23 mouse cellular contexts compared by ENCODE assay signal in the genomic region with DNA sequence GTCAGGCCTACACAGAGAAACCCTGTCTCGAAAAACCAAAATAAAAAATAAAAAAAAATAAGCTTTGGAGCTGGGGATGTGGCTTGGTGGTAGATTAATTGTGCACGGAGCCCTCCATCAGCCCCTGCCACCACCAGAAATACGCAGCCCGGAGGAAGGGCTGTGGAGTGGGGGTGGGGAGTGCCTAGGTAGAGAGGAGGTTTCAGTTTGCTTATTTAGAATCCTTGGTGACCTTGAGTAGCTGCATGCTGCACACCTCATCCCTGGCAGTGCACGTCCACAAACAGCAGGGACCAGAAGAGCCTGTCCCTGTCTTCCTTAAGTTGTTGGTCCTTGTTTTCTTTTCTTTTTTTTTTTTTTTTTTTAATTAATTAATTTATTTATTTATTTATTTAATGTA. TPM values are rescaled to one million over a fixed set of nuclear protein-coding genes. Genes with fewer than 3 reads are reported as not detected.
DNase-seq lines count a peak whose midpoint lies in the region; ATAC-seq and TF ChIP-seq lines count a peak whose summit lies in the region.
"Had no signal": no experiment of that assay in that cellular context is flagged by ENCODE, and none has a peak within 500 bp of the region (broad histone marks: within the 10 kb centered on the region; RNA-seq: fewer than 3 reads in every experiment).

No protein-coding gene starts in this region.

- 94% methylated on average over 5 of the region's 5 CpGs for WGBS in hindbrain, embryonic 10.5 days
- 91% methylated on average over 5 of the region's 5 CpGs for WGBS in hindbrain, embryonic 12.5 days
- 94% methylated on average over 5 of the region's 5 CpGs for WGBS in midbrain, embryonic 10.5 days
- 93% methylated on average over 5 of the region's 5 CpGs for WGBS in midbrain, postnatal 0 days
- 93% methylated on average over 5 of the region's 5 CpGs for WGBS in forebrain, embryonic 13.5 days

- no peak overlapping the region for H3K4me3 ChIP-seq in hindbrain, embryonic 10.5 days
- H3K4me3 ChIP-seq in hindbrain, embryonic 12.5 days: no peak overlapping the region
- no peak overlapping the region for H3K4me3 ChIP-seq in midbrain, embryonic 10.5 days
- H3K4me3 ChIP-seq in midbrain, postnatal 0 days (ENCODE audit: low read depth, low read length): no peak overlapping the region
- no peak overlapping the region for H3K4me3 ChIP-seq in ES-E14 (ENCODE audit: insufficient read depth in 1 of 2, low read depth in 1 of 2, low read length in 2 of 2, poor library complexity in 1 of 2, severe bottlenecking in 1 of 2)
- no peak overlapping the region for H3K4me3 ChIP-seq in forebrain, embryonic 13.5 days
- H3K4me3 ChIP-seq: embryonic facial prominence, embryonic 10.5 days; embryonic facial prominence, embryonic 12.5 days had no signal

- in situ Hi-C loops in ES-E14 (cut with MboI; ENCODE audit: low sequenced_read_pairs in 2 of 2, unreplicated experiment in 2 of 2): no loop called here

- peak overlapping the region; percentile 77 for H3K27ac ChIP-seq in hindbrain, embryonic 10.5 days
- no peak overlapping the region for H3K27ac ChIP-seq in hindbrain, embryonic 12.5 days
- H3K27ac ChIP-seq in midbrain, embryonic 10.5 days (replicated peaks): peak overlapping the region; percentile 61; the same call in 1 of the 2 replicates
- no peak overlapping the region for H3K27ac ChIP-seq in midbrain, postnatal 0 days (ENCODE audit: low read depth, low read length)
- H3K27ac ChIP-seq in ES-E14 (ENCODE audit: insufficient read depth, low read depth, low read length, poor library complexity, severe bottlenecking): peak overlapping the region; percentile 23; the same call in 1 of the 2 replicates
- H3K27ac ChIP-seq in forebrain, embryonic 13.5 days: no peak overlapping the region
- H3K27ac ChIP-seq: embryonic facial prominence, embryonic 10.5 days; embryonic facial prominence, embryonic 12.5 days had no signal

- H3K4me1 ChIP-seq in hindbrain, embryonic 10.5 days (replicated peaks): peaks cover 49% of the 10 kb centered on the region
- H3K4me1 ChIP-seq in hindbrain, embryonic 12.5 days: peaks cover 31% of the 10 kb centered on the region
- peaks cover 50% of the 10 kb centered on the region for H3K4me1 ChIP-seq in midbrain, embryonic 10.5 days
- H3K4me1 ChIP-seq in midbrain, postnatal 0 days (ENCODE audit: insufficient read depth, low read length): no peaks in the 10 kb centered on the region
- H3K4me1 ChIP-seq in ES-E14 (ENCODE audit: control insufficient read depth in 2 of 2, insufficient read depth in 2 of 2, low read length in 2 of 2, poor library complexity in 1 of 2): peaks cover 6 to 17% of the 10 kb centered on the region in 2 experiments; a peak in 2 of 4 replicates
- peaks cover 19% of the 10 kb centered on the region for H3K4me1 ChIP-seq in forebrain, embryonic 13.5 days
- H3K4me1 ChIP-seq: embryonic facial prominence, embryonic 12.5 days had no signal

- H3K9me3 ChIP-seq in hindbrain, embryonic 10.5 days: no peaks in the 10 kb centered on the region
- H3K9me3 ChIP-seq in hindbrain, embryonic 12.5 days (replicated peaks): no peaks in the 10 kb centered on the region
- no peaks in the 10 kb centered on the region for H3K9me3 ChIP-seq in midbrain, embryonic 10.5 days (replicated peaks)
- H3K9me3 ChIP-seq in midbrain, postnatal 0 days (ENCODE audit: low read length): no peaks in the 10 kb centered on the region
- H3K9me3 ChIP-seq in ES-E14 (ENCODE audit: control insufficient read depth, insufficient read depth, low read depth, low read length): no peaks in the 10 kb centered on the region
- H3K9me3 ChIP-seq in forebrain, embryonic 13.5 days (replicated peaks): no peaks in the 10 kb centered on the region
- H3K9me3 ChIP-seq: embryonic facial prominence, embryonic 10.5 days; embryonic facial prominence, embryonic 12.5 days had no signal

- no peak for ATAC-seq in hindbrain, embryonic 12.5 days (ENCODE audit: low FRiP score)
- ATAC-seq in midbrain, postnatal 0 days (ENCODE audit: low FRiP score): no peak
- ATAC-seq in forebrain, embryonic 13.5 days: no peak
- ATAC-seq: activated CD4-positive, CD25-positive, alpha-beta regulatory T cell, adult 4 months; CD4-positive, CD25-positive, alpha-beta regulatory T cell, adult 4 months; forebrain, embryonic 14.5 days; forebrain, embryonic 16.5 days had no signal

- H3K9ac ChIP-seq in hindbrain, embryonic 12.5 days: no peak overlapping the region
- H3K9ac ChIP-seq in midbrain, postnatal 0 days (replicated peaks; ENCODE audit: low read length, poor library complexity, severe bottlenecking): no peak overlapping the region
- peak overlapping the region; percentile 23; the same call in 1 of the 2 replicates for H3K9ac ChIP-seq in ES-E14 (ENCODE audit: insufficient read depth, low read depth, low read length, poor library complexity, severe bottlenecking)
- no peak overlapping the region for H3K9ac ChIP-seq in forebrain, embryonic 13.5 days
- H3K9ac ChIP-seq: embryonic facial prominence, embryonic 12.5 days had no signal

- no peak for DNase-seq in hindbrain, embryonic 10.5 days (ENCODE audit: low spot score)
- no peak for DNase-seq in midbrain, embryonic 10.5 days (ENCODE audit: low spot score)
- no peak for DNase-seq in midbrain, postnatal 0 days (ENCODE audit: low spot score)
- DNase-seq in ES-E14 (ENCODE audit: low read depth, low spot score): no peak
- DNase-seq in urinary bladder, postnatal 25 days (ENCODE audit: low spot score): no peak
- DNase-seq: adrenal gland, adult 8-10 months; adrenal gland, postnatal 14 days; adrenal gland, postnatal 36 days; B cell, adult 2 months; cerebellum, adult 11-12 months; cerebellum, adult 2 months; cerebellum, adult 9-10 months; cerebellum, postnatal 10 days; cerebellum, postnatal 25 days had no signal

- TF ChIP-seq CTCF in midbrain, postnatal 0 days (IDR thresholded peaks at IDR 0.05): no peak

- no peak overlapping the region for H3K4me2 ChIP-seq in hindbrain, embryonic 12.5 days (replicated peaks)
- no peak overlapping the region for H3K4me2 ChIP-seq in midbrain, postnatal 0 days (ENCODE audit: low read depth, low read length, poor library complexity, severe bottlenecking)
- no peak overlapping the region for H3K4me2 ChIP-seq in forebrain, embryonic 13.5 days
- H3K4me2 ChIP-seq: embryonic facial prominence, embryonic 12.5 days had no signal

- peaks cover 68% of the 10 kb centered on the region for H3K36me3 ChIP-seq in hindbrain, embryonic 10.5 days
- peaks cover 11% of the 10 kb centered on the region for H3K36me3 ChIP-seq in hindbrain, embryonic 12.5 days
- H3K36me3 ChIP-seq in midbrain, embryonic 10.5 days: peaks cover 45% of the 10 kb centered on the region
- H3K36me3 ChIP-seq in midbrain, postnatal 0 days (ENCODE audit: insufficient read depth, low read length): peaks cover 9% of the 10 kb centered on the region; the same call in 1 of the 2 replicates
- H3K36me3 ChIP-seq in ES-E14 (ENCODE audit: control insufficient read depth, insufficient read depth, low read length, poor library complexity, severe bottlenecking): peaks cover 8% of the 10 kb centered on the region
- peaks cover 23% of the 10 kb centered on the region for H3K36me3 ChIP-seq in forebrain, embryonic 13.5 days (ENCODE audit: poor library complexity, severe bottlenecking)

- H3K27me3 ChIP-seq in hindbrain, embryonic 10.5 days (ENCODE audit: insufficient read depth, poor library complexity, severe bottlenecking): no peaks in the 10 kb centered on the region; the same call in 1 of the 2 replicates
- H3K27me3 ChIP-seq in hindbrain, embryonic 12.5 days: no peaks in the 10 kb centered on the region
- peaks cover 23% of the 10 kb centered on the region for H3K27me3 ChIP-seq in midbrain, embryonic 10.5 days (ENCODE audit: low read depth, poor library complexity, severe bottlenecking)
- H3K27me3 ChIP-seq in midbrain, postnatal 0 days (ENCODE audit: insufficient read depth, low read length): no peaks in the 10 kb centered on the region
- peaks cover 18% of the 10 kb centered on the region for H3K27me3 ChIP-seq in forebrain, embryonic 13.5 days
- H3K27me3 ChIP-seq: CH12.LX; embryonic facial prominence, embryonic 12.5 days had no signal

RNA-seq across cellular contexts. Expression of gene Urm1, which starts 13.9 kb away (rescaled TPM):
- 23.8 and 25.0 TPM in 2 replicates for polyA plus RNA-seq in hindbrain, embryonic 10.5 days (2016; fragmentation: Nextera tagmentation; extraction: Ambion mirVana)
- 16.4 and 19.5 TPM in 2 replicates for polyA plus RNA-seq in hindbrain, embryonic 12.5 days (2016; fragmentation: Nextera tagmentation; extraction: Ambion mirVana)
- polyA plus RNA-seq in midbrain, embryonic 10.5 days (2016; fragmentation: Nextera tagmentation; extraction: Ambion mirVana): 22.3 TPM in 2 replicates
- total RNA-seq in midbrain, postnatal 0 days (2014; rRNA removed): 66.9 and 73.5 TPM in 2 replicates
- 30.7 and 32.6 TPM in 2 replicates for polyA plus RNA-seq in midbrain, postnatal 0 days (2015; fragmentation: Nextera tagmentation; extraction: Ambion mirVana)
- total RNA-seq in ES-E14 (2012; rRNA removed): 44.3 and 50.8 TPM in 2 replicates
- 18.7 and 20.1 TPM in 2 replicates for polyA plus RNA-seq in forebrain, embryonic 13.5 days (2015; fragmentation: Nextera tagmentation; extraction: Ambion mirVana)

RNA-seq across cellular contexts. Expression of gene Slc27a4, which starts 31.4 kb away (rescaled TPM):
- polyA plus RNA-seq in hindbrain, embryonic 10.5 days (2016; fragmentation: Nextera tagmentation; extraction: Ambion mirVana): 18.3 and 24.7 TPM in 2 replicates
- 28.3 and 29.3 TPM in 2 replicates for polyA plus RNA-seq in hindbrain, embryonic 12.5 days (2016; fragmentation: Nextera tagmentation; extraction: Ambion mirVana)
- polyA plus RNA-seq in midbrain, embryonic 10.5 days (2016; fragmentation: Nextera tagmentation; extraction: Ambion mirVana): 16.9 and 18.1 TPM in 2 replicates
- 111 and 128 TPM in 2 replicates for total RNA-seq in midbrain, postnatal 0 days (2014; rRNA removed)
- polyA plus RNA-seq in midbrain, postnatal 0 days (2015; fragmentation: Nextera tagmentation; extraction: Ambion mirVana): 48.5 and 50.2 TPM in 2 replicates
- total RNA-seq in ES-E14 (2012; rRNA removed): 38.9 and 47.7 TPM in 2 replicates
- polyA plus RNA-seq in forebrain, embryonic 13.5 days (2015; fragmentation: Nextera tagmentation; extraction: Ambion mirVana): 18.6 and 20.3 TPM in 2 replicates

RNA-seq across cellular contexts. Expression of gene Cercam, which starts 35.2 kb away (rescaled TPM):
- polyA plus RNA-seq in hindbrain, embryonic 10.5 days (2016; fragmentation: Nextera tagmentation; extraction: Ambion mirVana): 49.1 and 56.2 TPM in 2 replicates
- 28.5 and 30.2 TPM in 2 replicates for polyA plus RNA-seq in hindbrain, embryonic 12.5 days (2016; fragmentation: Nextera tagmentation; extraction: Ambion mirVana)
- polyA plus RNA-seq in midbrain, embryonic 10.5 days (2016; fragmentation: Nextera tagmentation; extraction: Ambion mirVana): 39.1 and 42.5 TPM in 2 replicates
- 21.4 and 28.0 TPM in 2 replicates for total RNA-seq in midbrain, postnatal 0 days (2014; rRNA removed)
- 22.8 and 26.0 TPM in 2 replicates for polyA plus RNA-seq in midbrain, postnatal 0 days (2015; fragmentation: Nextera tagmentation; extraction: Ambion mirVana)
- total RNA-seq in ES-E14 (2012; rRNA removed): 15.8 and 24.5 TPM in 2 replicates
- 5.8 and 7.7 TPM in 2 replicates for polyA plus RNA-seq in forebrain, embryonic 13.5 days (2015; fragmentation: Nextera tagmentation; extraction: Ambion mirVana)

RNA-seq across cellular contexts. Expression of gene Trub2, which starts 45.5 kb away (rescaled TPM):
- 53.2 and 59.2 TPM in 2 replicates for polyA plus RNA-seq in hindbrain, embryonic 10.5 days (2016; fragmentation: Nextera tagmentation; extraction: Ambion mirVana)
- 43.1 and 43.3 TPM in 2 replicates for polyA plus RNA-seq in hindbrain, embryonic 12.5 days (2016; fragmentation: Nextera tagmentation; extraction: Ambion mirVana)
- 54.2 and 62.4 TPM in 2 replicates for polyA plus RNA-seq in midbrain, embryonic 10.5 days (2016; fragmentation: Nextera tagmentation; extraction: Ambion mirVana)
- total RNA-seq in midbrain, postnatal 0 days (2014; rRNA removed): 36.7 and 50.7 TPM in 2 replicates
- polyA plus RNA-seq in midbrain, postnatal 0 days (2015; fragmentation: Nextera tagmentation; extraction: Ambion mirVana): 25.7 and 32.0 TPM in 2 replicates
- 78.5 and 108 TPM in 2 replicates for total RNA-seq in ES-E14 (2012; rRNA removed)
- polyA plus RNA-seq in forebrain, embryonic 13.5 days (2015; fragmentation: Nextera tagmentation; extraction: Ambion mirVana): 43.4 and 49.7 TPM in 2 replicates

RNA-seq across cellular contexts. Expression of gene Coq4, which starts 46.5 kb away (rescaled TPM):
- 46.6 and 48.8 TPM in 2 replicates for polyA plus RNA-seq in hindbrain, embryonic 10.5 days (2016; fragmentation: Nextera tagmentation; extraction: Ambion mirVana)
- 33.1 and 36.8 TPM in 2 replicates for polyA plus RNA-seq in hindbrain, embryonic 12.5 days (2016; fragmentation: Nextera tagmentation; extraction: Ambion mirVana)
- 48.1 and 48.6 TPM in 2 replicates for polyA plus RNA-seq in midbrain, embryonic 10.5 days (2016; fragmentation: Nextera tagmentation; extraction: Ambion mirVana)
- total RNA-seq in midbrain, postnatal 0 days (2014; rRNA removed): 37.4 and 44.8 TPM in 2 replicates
- 32.1 and 37.5 TPM in 2 replicates for polyA plus RNA-seq in midbrain, postnatal 0 days (2015; fragmentation: Nextera tagmentation; extraction: Ambion mirVana)
- 18.3 and 30.4 TPM in 2 replicates for total RNA-seq in ES-E14 (2012; rRNA removed)
- 30.4 and 33.5 TPM in 2 replicates for polyA plus RNA-seq in forebrain, embryonic 13.5 days (2015; fragmentation: Nextera tagmentation; extraction: Ambion mirVana)

Comparison
In these comparisons a context has a peak if more than half of its experiments do, and no peak if none do; other contexts are left out.
1. H3K27ac ChIP-seq: peak in hindbrain, embryonic 10.5 days (single experiment), midbrain, embryonic 10.5 days (single experiment) and ES-E14 (single experiment); none in hindbrain, embryonic 12.5 days (single experiment), midbrain, postnatal 0 days (single experiment) and forebrain, embryonic 13.5 days (single experiment).